Mouse (Mus musculus): ENCODE measurements around the gene Aff1. TPM values are rescaled to one million over a fixed set of nuclear protein-coding genes. Genes with fewer than 3 reads are reported as not detected.
A peak's percentile ranks its signal among the peaks of the same experiment; 100 is the strongest.

Gene Aff1
- polyA plus RNA-seq, 1 experiment: 16.8 TPM

- H3K4me1 ChIP-seq (ENCODE audit: control insufficient read depth, insufficient read depth, low read length): peaks cover 26% of the 10 kb centered on the region
- H3K4me3 ChIP-seq (ENCODE audit: insufficient read depth, low read depth, low read length): no peak overlapping the region
- peak; percentile 83 for DNase-seq
- no peak for TF ChIP-seq CTCF (conservative IDR thresholded peaks at IDR 0.05; ENCODE audit: insufficient read depth, insufficient read length, low read depth, low read length)
- no peak for TF ChIP-seq POLR2A (IDR thresholded peaks at IDR 0.05; ENCODE audit: low read depth, low read length)
- peaks cover 4% of the 10 kb centered on the region for H3K36me3 ChIP-seq (ENCODE audit: control insufficient read depth, insufficient read depth, low read length)
- peak overlapping the region; percentile 53 for H3K27ac ChIP-seq (ENCODE audit: insufficient read depth, low read depth, low read length)
- H3K27me3 ChIP-seq (replicated peaks; ENCODE audit: control insufficient read depth, insufficient read depth, low read length): no peaks in the 10 kb centered on the region
- 36% methylated on average over 15 of the region's 15 CpGs for WGBS
Observed at GRCm38 (mm10) chr5:103835471-103836147, 143.4 kb downstream of the Aff1 start.

GRCm38 (mm10) chr5:103836148-103836784 lies 144.1 kb downstream of the Aff1 start:
- WGBS: 29% methylated on average over 10 of the region's 11 CpGs
- H3K4me1 ChIP-seq (ENCODE audit: control insufficient read depth, insufficient read depth, low read length): peaks cover 26% of the 10 kb centered on the region
- H3K4me3 ChIP-seq (ENCODE audit: insufficient read depth, low read depth, low read length): no peak overlapping the region
- no peaks in the 10 kb centered on the region for H3K27me3 ChIP-seq (replicated peaks; ENCODE audit: control insufficient read depth, insufficient read depth, low read length)
- TF ChIP-seq POLR2A (IDR thresholded peaks at IDR 0.05; ENCODE audit: low read depth, low read length): no peak
- no peak for TF ChIP-seq CTCF (conservative IDR thresholded peaks at IDR 0.05; ENCODE audit: insufficient read depth, insufficient read length, low read depth, low read length)
- H3K27ac ChIP-seq (ENCODE audit: insufficient read depth, low read depth, low read length): peak overlapping the region; percentile 80
- peak; percentile 93 for DNase-seq
- H3K36me3 ChIP-seq (ENCODE audit: control insufficient read depth, insufficient read depth, low read length): peaks cover 4% of the 10 kb centered on the region

GRCm38 (mm10) chr5:103838550-103839264 lies 146.5 kb downstream of the Aff1 start:
- H3K27me3 ChIP-seq (replicated peaks; ENCODE audit: control insufficient read depth, insufficient read depth, low read length): no peaks in the 10 kb centered on the region
- TF ChIP-seq POLR2A (IDR thresholded peaks at IDR 0.05; ENCODE audit: low read depth, low read length) (no peak), CTCF (conservative IDR thresholded peaks at IDR 0.05; ENCODE audit: insufficient read depth, insufficient read length, low read depth, low read length) (no peak)
- no peak overlapping the region for H3K4me3 ChIP-seq (ENCODE audit: insufficient read depth, low read depth, low read length)
- H3K27ac ChIP-seq (ENCODE audit: insufficient read depth, low read depth, low read length): peak overlapping the region; percentile 24; the same call in 1 of the 2 replicates
- H3K36me3 ChIP-seq (ENCODE audit: control insufficient read depth, insufficient read depth, low read length): peaks cover under 1% of the 10 kb centered on the region
- WGBS: 75% methylated on average over 15 of the region's 15 CpGs
- DNase-seq: peak; percentile 44
- H3K4me1 ChIP-seq (ENCODE audit: control insufficient read depth, insufficient read depth, low read length): peaks cover 26% of the 10 kb centered on the region

GRCm38 (mm10) chr5:103839265-103839626 lies 147.1 kb downstream of the Aff1 start:
- no peaks in the 10 kb centered on the region for H3K36me3 ChIP-seq (ENCODE audit: control insufficient read depth, insufficient read depth, low read length)
- no peak overlapping the region for H3K4me3 ChIP-seq (ENCODE audit: insufficient read depth, low read depth, low read length)
- H3K27ac ChIP-seq (ENCODE audit: insufficient read depth, low read depth, low read length): no peak overlapping the region
- no peaks in the 10 kb centered on the region for H3K27me3 ChIP-seq (replicated peaks; ENCODE audit: control insufficient read depth, insufficient read depth, low read length)
- no peak for TF ChIP-seq CTCF (conservative IDR thresholded peaks at IDR 0.05; ENCODE audit: insufficient read depth, insufficient read length, low read depth, low read length)
- TF ChIP-seq POLR2A (IDR thresholded peaks at IDR 0.05; ENCODE audit: low read depth, low read length): no peak
- 68% methylated on average over 3 of the region's 3 CpGs for WGBS
- H3K4me1 ChIP-seq (ENCODE audit: control insufficient read depth, insufficient read depth, low read length): peaks cover 26% of the 10 kb centered on the region
- DNase-seq: no peak

- H3K27ac ChIP-seq (ENCODE audit: insufficient read depth, low read depth, low read length): no peak overlapping the region
- peaks cover 2% of the 10 kb centered on the region for H3K36me3 ChIP-seq (ENCODE audit: control insufficient read depth, insufficient read depth, low read length)
- DNase-seq: peak; percentile 55
- H3K4me1 ChIP-seq (ENCODE audit: control insufficient read depth, insufficient read depth, low read length): peaks cover 15% of the 10 kb centered on the region; the same call in 1 of the 2 replicates
- no peak overlapping the region for H3K4me3 ChIP-seq (ENCODE audit: insufficient read depth, low read depth, low read length)
- H3K27me3 ChIP-seq (replicated peaks; ENCODE audit: control insufficient read depth, insufficient read depth, low read length): no peaks in the 10 kb centered on the region
- 46% methylated on average over 1 of the region's 1 CpGs for WGBS
- TF ChIP-seq POLR2A (IDR thresholded peaks at IDR 0.05; ENCODE audit: low read depth, low read length): no peak
- TF ChIP-seq CTCF (conservative IDR thresholded peaks at IDR 0.05; ENCODE audit: insufficient read depth, insufficient read length, low read depth, low read length): peak; percentile 57
Observed at GRCm38 (mm10) chr5:103843938-103844337, 151.8 kb downstream of the Aff1 start.

GRCm38 (mm10) chr5:103845418-103846153 lies 153.4 kb downstream of the Aff1 start:
- H3K4me1 ChIP-seq (ENCODE audit: control insufficient read depth, insufficient read depth, low read length): peaks cover 23% of the 10 kb centered on the region

More at GRCm38 (mm10) chr5:103845418-103846153, 153.4 kb downstream of the Aff1 start:
- H3K27me3 ChIP-seq (replicated peaks; ENCODE audit: control insufficient read depth, insufficient read depth, low read length): no peaks in the 10 kb centered on the region
- H3K27ac ChIP-seq (ENCODE audit: insufficient read depth, low read depth, low read length): peak overlapping the region; percentile 18; the same call in 1 of the 2 replicates
- H3K36me3 ChIP-seq (ENCODE audit: control insufficient read depth, insufficient read depth, low read length): peaks cover 2% of the 10 kb centered on the region
- WGBS: 59% methylated on average over 19 of the region's 19 CpGs
- DNase-seq: no peak
- H3K4me3 ChIP-seq (ENCODE audit: insufficient read depth, low read depth, low read length): no peak overlapping the region
- TF ChIP-seq CTCF (conservative IDR thresholded peaks at IDR 0.05; ENCODE audit: insufficient read depth, insufficient read length, low read depth, low read length) (no peak), POLR2A (IDR thresholded peaks at IDR 0.05; ENCODE audit: low read depth, low read length) (no peak)

Measured in kidney, adult 2 months (tissue).